Mouse (Mus musculus) stomach, postnatal 0 days (tissue): ENCODE measurements at regions not wholly inside any gene's neighbourhood (a gene's known extent, or its start where the extent isn't known, plus 50 kb on each side); places are given as distances from the start of the nearest gene placed in this dataset.

Experiments used
- CTCF ChIP-seq: IDR thresholded peaks from 2 replicates; pipeline ENCODE4 v1.5.1; 2016; ENCODE audit warnings: antibody characterized with exemption, low read depth, mild to moderate bottlenecking, moderate library complexity
- EP300 ChIP-seq: optimal IDR thresholded peaks from 2 replicates; pipeline ENCODE3; 2016; ENCODE audit warnings: antibody characterized with exemption

DNA sequence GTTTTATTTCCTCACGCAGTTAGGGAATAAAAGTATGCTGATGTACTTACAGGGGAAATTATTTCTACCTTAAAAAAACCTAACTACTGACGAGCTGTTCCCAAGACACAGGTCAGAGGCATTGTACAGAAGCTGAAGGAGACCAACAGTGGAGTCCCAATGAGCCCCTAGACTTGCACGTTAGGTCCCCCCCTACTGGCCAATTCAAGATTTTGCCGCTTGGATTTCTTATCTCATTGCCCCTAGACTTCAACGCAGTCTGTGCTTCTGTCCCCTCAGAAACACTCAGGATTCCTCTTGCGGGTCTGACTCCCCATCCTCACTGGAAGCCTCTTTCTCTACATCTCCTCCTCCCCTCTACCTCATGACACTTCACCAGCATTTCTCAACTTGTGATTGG, 125.3 kb downstream of the Gm12728 start:
- peak; percentile 66 for TF ChIP-seq CTCF
- no peak for TF ChIP-seq EP300
